8 mouse cellular contexts compared by ENCODE assay signal in the genomic region with DNA sequence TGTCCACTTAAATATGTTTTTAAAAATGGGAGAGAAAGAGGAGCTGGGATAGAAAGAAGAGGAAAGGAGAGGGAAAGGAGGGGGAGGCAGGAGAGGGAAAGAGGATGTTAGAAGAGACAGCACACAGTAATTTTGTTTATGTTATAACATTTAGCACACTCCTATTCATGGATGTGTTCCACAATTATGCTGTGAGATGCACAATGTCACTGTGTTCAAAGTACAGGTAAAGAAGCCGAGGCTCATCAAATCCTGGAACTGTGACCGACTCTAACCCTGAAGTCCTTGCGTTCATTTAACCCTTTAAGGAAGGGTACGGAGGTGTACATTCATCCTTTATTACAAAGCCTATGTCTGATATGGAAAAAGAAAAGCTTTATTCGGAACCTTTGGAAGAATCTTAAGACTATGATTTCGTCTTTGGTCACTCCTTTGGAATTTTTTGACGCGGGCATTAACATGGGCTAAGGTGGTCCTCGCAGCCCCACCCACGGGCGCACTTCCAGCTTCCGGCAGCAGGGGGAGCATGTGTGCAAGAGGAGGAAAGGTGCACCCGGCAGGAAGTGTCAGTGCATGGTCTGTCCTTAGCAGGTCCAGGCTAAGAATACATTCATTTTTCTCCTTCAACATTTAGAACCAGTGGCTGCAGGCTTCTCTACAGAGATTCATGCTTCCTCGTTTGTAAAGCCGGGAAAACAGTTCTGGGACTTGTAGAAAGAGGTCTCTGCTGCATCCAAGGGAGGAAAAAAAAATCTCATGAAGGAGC.
DNase-seq lines count a peak whose midpoint lies in the region; ATAC-seq lines count a peak whose summit lies in the region.

No protein-coding gene starts in this region.

- ATAC-seq in intestine, embryonic 14.5 days (replicated peaks; ENCODE audit: low FRiP score, low TSS enrichment, low read depth): peak; percentile 68

- no peaks in the 10 kb centered on the region for H3K36me3 ChIP-seq in intestine, embryonic 14.5 days (ENCODE audit: control insufficient read depth, insufficient read depth, low read length)

- H3K4me1 ChIP-seq in intestine, embryonic 14.5 days (replicated peaks; ENCODE audit: control insufficient read depth, insufficient read depth, low read length): peaks cover 38% of the 10 kb centered on the region

- 2% methylated on average over 15 of the region's 15 CpGs for WGBS in intestine, embryonic 14.5 days

- H3K9ac ChIP-seq in intestine, embryonic 14.5 days (ENCODE audit: low read length): peak overlapping the region; percentile 37

- peak overlapping the region; percentile 18 for H3K4me3 ChIP-seq in intestine, embryonic 14.5 days (ENCODE audit: low read depth, low read length)

- intact Hi-C loops in gastrocnemius, postnatal 14 days (cut with DNase I; ENCODE audit: low total_unique reads): loop anchor here (5.0 to 10.0 kb wide), 2 partner anchors 111 to 306 kb away; no protein-coding TSS in a partner anchor
- intact Hi-C loops in left cerebral cortex, postnatal 25 days (cut with DNase I): loop anchor here (1.0 to 10.0 kb wide), 7 partner anchors 54 to 360 kb away; no protein-coding TSS in a partner anchor

- no peaks in the 10 kb centered on the region for H3K9me3 ChIP-seq in intestine, embryonic 14.5 days (ENCODE audit: control insufficient read depth, low read length)

- no peaks in the 10 kb centered on the region for H3K27me3 ChIP-seq in intestine, embryonic 14.5 days (replicated peaks; ENCODE audit: control insufficient read depth, insufficient read depth, low read length)

- DNase-seq in adipocyte (ENCODE audit: low spot score): peak; percentile 75
- DNase-seq in embryo, embryonic 10 days (ENCODE audit: low spot score): peak; percentile 90
- DNase-seq in gastrocnemius, postnatal 14 days: peak; percentile 85
- DNase-seq in intestine, embryonic 14.5 days (ENCODE audit: low spot score): peak; percentile 99
- DNase-seq in left cerebral cortex, postnatal 25 days (ENCODE audit: low spot score in 2 of 2): peak; percentile 76 to 77
- peak; percentile 82 for DNase-seq in mesoderm, embryonic 11.5 days (ENCODE audit: low read depth, low spot score)
- DNase-seq in right cerebral cortex, postnatal 36 days (ENCODE audit: low spot score in 2 of 2): peak; percentile 43 to 59
- DNase-seq in yolk sac, embryonic 10.5 days (ENCODE audit: low spot score): peak; percentile 87

- H3K4me2 ChIP-seq in intestine, embryonic 14.5 days (ENCODE audit: low read length): peak overlapping the region; percentile 50

- peak overlapping the region; percentile 86 for H3K27ac ChIP-seq in intestine, embryonic 14.5 days (ENCODE audit: low read depth)

Comparison
In these comparisons a context has a peak if more than half of its experiments do, and no peak if none do; other contexts are left out.
1. Peak in every context shown above with its lines: DNase-seq, ATAC-seq, H3K4me3 ChIP-seq and H3K27ac ChIP-seq.